Mouse (Mus musculus): ENCODE results near the gene Prr5. TPM values are rescaled to one million over a fixed set of nuclear protein-coding genes. Genes with fewer than 3 reads are reported as not detected.
"Not testable (repeated sequence)": the region's sequence is repeated elsewhere in the genome, so short reads cannot be mapped to it uniquely, and the experiment has no call there.

The Prr5 gene
- total RNA-seq, 4 experiments from 2014 or later, result 11.0 to 14.2 (median 13.6) TPM

DNA sequence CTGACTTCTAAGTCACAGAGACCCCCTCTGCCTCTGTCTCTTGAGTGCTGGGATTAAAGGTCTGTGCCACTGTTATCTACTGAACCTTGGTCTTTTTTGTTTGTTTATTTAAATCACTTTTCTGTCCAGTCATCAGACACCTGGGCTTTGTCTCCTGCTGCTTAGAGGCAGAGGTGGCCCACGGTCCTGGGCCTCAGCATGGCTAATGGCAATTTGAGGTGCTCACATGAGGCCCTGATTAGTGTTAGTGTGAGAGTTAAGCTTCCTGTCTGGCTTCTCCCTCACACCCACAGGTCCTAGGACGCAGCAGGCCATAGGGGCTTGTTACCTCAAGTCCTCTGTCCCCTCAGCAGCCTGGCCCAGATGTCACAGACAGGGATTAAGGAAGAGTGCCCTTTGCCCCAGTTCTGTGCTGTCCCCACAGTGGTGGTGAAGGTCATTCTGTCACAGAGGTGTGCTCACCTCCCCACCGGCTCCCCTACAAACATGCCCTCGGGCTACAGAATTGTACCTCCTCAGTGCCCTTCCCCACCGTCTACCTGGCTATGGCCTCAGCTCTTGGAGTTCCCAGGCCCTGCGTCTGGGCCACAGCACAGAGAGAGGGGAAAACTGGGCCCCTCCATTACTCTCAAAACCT is 37.7 kb downstream of the Prr5 start:
- DNase-seq (ENCODE audit: low spot score in 2 of 2), result no peak

DNA sequence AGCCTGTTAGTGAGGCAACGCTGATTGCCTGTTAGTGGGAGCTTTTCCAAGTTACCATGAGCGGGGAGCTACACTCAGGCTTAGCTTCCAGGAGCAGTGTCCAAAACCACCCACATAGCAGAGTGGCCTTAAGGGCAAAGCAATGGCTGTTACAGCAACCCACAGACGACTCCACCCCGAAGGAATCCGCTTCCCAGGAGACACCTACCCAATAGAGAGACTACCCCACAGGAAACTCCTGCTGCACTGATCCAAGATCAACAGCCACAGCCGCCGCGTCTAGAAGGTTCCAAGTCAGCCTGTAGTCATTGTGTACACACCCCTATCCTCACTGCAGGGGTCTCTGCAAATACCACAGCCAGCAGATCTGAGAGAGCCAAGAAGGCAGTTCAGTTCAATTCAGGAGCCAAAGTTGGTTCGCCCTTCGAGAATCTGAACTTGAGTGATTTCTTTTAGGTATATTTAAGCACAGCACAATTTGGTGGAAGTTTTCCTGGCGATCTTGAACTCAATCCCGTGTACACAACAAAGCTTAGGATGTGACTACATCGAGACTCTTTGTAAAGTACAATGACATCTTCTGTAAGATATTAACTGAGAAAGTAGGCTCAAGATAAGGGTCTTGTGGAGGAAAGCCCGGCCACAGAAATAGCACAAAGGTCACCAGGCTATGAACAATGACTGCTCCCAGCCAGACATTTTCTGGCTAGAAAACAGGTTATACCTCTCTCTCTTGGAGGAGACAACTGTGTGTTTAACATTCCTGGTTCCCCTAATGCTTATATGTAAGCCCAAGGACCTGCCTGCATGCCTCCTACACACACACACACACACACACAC is 43.4 kb downstream of the Prr5 start:
- DNase-seq (ENCODE audit: low spot score in 2 of 2), result no peak

DNA sequence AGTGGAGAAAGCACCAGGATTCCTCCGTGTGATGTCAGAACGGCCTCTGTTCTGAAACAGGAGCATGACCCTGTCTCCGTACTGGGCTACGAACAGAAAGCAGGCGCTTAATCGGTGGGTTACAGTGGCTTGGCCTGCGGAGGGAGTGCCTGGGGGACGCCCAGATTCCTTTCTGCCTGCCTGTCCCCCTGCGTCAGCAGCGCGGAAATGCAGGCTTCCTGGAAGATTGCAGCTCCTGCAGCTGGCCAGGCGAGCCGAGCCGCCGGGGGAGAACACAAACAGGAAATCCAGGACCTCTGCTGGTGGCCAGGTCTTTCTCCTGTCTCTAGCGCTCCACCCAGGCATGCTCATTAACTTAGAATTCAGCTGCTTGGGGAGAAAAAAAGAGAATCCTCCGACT is 45.3 kb downstream of the Prr5 start:
- DNase-seq (ENCODE audit: low spot score in 2 of 2), result no peak

DNA sequence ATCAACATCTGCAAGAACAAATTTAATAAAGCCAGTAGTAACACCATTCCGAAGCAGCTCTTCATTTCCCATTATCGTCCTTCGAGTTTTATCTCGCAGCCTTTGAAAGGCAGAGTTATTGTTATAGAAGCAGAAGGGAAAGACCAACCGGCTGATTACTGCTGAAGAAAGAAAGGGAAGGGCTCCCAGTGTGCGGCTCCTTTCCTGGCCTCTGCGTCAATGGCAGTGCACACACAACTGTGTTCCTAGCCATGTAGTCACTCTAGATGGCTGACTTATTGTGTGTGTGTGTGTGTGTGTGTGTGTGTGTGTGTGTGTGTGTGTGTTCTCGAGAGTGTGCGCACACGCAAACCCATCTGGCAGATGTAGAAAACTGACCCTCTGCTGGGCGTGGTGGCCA is 45.7 kb downstream of the Prr5 start:
- no peak for DNase-seq (ENCODE audit: low spot score in 2 of 2)

DNA sequence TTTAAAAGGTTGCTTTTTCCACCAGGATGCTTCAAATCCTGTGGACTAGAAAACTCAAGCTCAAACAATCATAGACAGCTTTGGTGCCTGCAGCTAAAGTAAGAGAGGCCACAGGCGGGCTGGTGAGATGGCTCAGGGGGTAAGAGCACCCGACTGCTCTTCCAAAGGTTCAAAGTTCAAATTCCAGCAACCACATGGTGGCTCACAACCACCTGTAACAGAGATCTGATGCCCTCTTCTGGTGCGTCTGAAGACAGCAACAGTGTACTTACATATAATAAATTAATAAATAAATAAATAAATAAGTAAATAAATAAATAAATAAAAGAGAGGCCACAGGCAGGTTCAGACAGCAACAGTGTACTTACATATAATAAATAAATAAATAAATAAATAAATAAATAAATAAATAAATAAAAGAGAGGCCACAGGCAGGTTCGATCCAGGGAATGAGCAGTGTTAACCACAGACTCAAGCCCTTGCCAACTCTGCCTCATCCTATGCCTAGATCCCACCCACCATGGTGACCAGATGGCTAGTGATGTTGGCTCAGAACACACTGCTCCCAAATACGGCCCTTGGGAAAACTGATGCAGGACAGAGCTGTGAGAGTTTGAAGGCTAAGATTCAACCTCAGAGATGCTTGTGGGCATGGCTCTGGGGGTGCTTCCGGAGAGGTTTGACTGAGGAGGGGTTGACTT is 48.3 kb downstream of the Prr5 start:
- DNase-seq (ENCODE audit: low spot score in 2 of 2), result not testable (repeated sequence)

DNA sequence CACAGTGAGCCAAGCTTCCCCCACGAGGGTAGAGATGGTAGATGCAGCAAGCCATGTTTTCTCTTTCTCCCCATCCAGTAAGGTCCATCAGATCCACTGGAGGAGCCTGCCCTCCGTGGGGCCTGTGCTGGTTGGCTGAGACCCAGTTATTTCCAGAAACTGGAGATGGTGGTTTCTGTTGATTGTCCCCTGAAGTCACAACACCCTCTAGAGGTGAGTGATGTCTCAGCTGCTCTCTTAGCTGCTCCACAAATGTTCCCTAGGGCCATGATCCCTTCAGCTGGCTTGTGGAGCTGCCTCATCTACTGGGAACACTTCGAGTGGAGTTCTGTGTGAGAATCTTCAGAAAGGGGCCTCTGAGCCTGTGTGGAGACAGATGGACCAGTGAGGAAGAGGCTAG is 49.4 kb downstream of the Prr5 start:
- no peak for DNase-seq (ENCODE audit: low spot score in 2 of 2)

DNA sequence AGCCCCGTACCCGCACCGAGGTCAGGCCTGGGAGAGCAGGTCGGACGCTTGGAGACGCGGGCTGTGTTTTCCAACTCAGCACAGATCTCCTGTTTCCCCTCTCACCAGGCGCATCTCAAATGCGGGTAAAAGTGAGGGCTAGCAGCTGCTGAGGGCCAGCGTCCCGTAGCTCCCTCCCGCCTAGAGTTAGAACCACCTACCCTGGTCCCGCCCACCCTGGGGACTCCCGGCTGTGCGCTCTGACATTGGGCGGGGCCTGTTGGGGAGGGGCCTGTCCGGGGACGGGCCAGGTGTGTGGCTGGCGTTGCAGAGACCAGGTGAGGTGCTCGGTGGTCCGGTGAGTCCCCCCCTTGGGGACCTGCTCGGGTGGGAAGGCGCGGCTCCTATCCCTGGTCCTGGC is 50.4 kb downstream of the Prr5 start, which contains the start of gene Arhgap8:
Arhgap8 (plus strand) TSS at position 262 of the 400 bp plus-strand sequence.
- no peak for DNase-seq (ENCODE audit: low spot score in 2 of 2)

DNA sequence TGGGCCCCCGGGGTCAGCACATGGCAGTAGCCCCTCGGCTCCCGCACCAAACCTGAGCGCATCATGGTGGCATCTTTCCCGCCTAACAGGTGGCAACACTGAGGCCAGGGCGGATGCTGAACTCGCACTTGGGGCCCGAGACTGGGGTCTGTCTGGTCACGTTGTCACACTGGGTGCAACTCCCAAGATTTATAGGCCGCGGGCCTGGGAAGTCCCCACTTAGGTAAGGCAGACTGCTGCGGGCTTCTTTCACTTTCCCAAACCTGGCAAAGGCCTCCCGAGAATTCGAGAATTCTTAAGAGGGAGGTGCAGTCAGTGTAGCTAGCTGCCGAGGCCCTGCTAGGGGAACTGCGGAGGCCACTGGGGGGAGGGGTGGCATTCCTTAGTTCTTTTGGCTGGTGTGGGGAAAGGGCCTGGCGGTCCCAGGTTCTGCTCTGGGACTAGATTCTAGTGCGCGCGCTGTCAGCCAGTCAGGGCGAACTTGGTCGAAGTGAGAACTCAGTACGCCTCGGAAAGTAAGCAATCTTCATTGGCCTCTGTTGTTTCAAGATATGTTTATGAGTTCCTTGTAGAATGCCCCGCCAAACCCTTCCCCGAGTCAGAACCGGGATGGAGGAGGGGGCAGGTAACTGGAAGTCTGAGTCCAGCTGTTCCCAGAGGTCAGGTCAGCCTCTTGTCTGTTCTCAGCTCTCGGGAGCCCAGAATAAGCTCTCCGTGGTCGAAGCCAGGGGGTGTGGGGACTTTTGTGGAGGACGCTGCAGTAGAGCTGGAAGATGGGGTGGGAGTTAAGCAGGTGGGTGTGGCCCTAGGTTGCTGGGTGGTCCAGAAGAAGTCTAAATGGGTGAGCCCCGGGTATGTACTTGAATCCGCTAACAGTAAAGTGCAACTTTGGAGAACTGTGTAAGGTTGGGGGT is 51.1 kb downstream of the Prr5 start:
- no peak for DNase-seq (ENCODE audit: low spot score in 2 of 2)

DNA sequence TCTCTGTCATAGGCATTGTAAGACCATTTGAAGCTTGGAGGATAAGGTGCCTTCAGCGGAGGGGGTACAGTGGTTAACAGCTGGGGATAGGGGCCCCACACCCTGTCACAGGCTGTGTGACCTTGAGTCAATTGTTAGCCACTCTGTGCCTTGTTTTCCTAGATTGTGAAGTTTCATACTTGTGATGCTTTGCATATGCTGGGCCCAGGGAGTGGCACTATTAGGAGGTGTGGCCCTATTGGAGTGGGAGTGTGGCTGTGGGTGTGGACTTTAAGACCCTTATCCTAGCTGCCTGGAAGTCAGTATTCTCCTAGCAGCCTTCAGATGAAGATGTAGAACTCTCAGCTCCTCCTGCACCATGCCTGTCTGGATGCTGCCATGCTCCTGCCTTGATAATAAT is 54.2 kb downstream of the Prr5 start:
- not testable (repeated sequence) for DNase-seq (ENCODE audit: low spot score in 2 of 2)

DNA sequence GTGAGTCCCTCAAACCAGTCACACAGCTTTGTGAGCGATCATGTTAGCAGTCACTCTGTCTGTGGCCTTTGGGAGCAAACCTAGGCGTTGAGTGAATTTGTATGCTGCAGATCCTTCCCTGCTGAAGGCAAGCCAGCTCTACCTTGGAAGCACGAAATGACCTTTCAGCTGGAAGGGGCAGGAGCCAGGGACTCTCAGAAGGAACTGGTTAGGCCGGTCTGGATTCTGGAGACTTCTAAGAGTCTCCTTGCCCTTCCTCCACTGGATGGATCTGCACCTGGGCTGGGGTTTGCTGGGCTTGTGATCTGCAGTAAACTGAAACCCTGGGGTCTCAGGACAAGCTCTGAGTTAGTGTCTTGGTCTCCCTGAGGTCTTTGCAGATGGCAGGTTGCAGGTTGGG is 54.8 kb downstream of the Prr5 start:
- no peak for DNase-seq (ENCODE audit: low spot score in 2 of 2)

DNA sequence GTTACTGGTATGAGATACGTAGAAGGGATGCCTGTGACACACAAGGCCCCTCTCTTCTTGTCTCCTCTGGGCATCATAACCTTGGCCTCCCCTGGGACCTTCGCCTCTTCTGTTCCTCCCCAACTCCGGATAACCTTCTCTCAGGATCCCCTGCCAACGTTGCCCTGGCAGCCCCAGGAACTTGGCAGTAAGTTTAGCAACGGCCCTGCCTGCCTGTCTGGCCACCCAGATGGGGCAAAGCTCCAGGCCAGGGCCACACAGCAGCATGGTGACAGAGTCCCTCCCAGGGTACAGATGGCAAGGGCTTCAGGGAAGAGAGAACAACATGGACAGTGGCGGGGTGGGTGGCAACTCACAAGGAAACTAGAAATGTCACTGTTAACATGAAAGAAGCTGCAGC is 60.3 kb downstream of the Prr5 start:
- peak; percentile 32 to 33 for DNase-seq (ENCODE audit: low spot score in 2 of 2)

DNA sequence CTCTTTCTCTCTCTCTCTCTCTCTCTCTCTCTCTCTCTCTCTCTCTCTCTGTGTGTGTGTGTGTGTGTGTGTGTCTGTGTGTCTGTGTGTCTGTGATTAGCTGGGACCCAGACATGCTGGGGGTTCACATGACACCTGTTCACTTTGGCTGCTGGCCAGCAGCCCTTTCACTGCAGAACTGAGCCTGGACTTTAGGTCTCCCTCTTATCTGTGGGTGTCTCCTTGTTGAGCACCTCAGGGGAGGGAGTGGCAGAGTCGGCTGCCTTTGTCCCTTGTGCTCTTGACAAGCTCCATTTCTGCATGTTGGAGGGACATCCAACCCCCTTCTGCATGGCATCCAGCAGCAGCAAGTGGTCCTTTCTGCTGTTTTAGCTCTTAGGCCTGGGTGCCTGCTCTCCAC is 61.5 kb downstream of the Prr5 start:
- no peak for DNase-seq (ENCODE audit: low spot score in 2 of 2)

DNA sequence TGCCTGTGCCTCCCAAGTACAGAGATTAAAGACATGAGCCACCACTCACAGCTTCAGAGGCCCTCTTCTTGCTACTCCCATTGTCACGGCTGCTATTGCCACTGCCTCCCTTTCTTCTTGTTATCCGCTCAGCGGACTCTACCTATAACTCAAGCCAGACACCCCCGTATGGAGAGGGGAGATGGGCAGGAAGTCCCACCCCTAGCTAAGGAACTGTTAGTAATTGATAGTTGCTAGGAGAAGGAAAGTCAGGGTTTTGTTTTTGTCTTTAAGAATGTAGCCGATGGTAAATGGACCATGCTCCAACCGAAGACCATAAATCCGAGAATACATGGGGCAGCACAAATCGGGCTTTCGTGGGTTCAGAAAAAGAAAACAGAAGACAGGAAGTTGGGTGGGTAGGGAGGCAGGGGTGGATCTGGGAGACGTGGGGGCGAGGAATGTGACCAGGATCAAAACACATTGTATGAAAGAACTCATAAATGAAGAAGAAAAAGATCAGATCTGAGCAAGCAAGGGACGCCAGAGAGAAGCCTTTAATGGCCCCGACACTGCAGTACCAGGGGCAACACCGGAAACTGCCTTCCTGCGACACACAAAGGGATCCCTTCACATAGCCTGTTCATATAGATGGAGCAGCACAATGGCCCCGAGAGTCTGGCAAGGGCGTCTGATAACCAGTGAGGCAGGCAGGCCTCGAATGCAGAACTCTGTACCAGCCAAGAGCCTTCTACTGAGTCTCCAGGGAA is 62.4 kb downstream of the Prr5 start:
- DNase-seq (ENCODE audit: low spot score in 2 of 2), result no peak

DNA sequence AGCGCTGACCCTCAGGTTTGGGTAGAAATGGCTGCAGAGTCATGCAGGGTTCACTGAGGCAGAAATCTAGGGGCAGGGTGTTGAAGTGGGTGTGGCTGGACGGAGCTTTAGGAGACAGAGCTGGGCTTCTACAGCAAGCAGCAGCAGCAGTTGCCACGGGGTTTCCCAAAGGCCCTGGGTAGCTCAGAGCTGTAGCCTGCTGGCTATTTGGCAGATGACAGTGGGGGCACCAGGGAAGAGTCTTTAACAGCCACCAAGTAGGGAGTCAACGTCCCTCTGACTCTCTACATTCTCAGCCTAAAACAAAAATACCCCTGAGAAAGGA is 63.0 kb downstream of the Prr5 start:
- no peak for DNase-seq (ENCODE audit: low spot score in 2 of 2)

DNA sequence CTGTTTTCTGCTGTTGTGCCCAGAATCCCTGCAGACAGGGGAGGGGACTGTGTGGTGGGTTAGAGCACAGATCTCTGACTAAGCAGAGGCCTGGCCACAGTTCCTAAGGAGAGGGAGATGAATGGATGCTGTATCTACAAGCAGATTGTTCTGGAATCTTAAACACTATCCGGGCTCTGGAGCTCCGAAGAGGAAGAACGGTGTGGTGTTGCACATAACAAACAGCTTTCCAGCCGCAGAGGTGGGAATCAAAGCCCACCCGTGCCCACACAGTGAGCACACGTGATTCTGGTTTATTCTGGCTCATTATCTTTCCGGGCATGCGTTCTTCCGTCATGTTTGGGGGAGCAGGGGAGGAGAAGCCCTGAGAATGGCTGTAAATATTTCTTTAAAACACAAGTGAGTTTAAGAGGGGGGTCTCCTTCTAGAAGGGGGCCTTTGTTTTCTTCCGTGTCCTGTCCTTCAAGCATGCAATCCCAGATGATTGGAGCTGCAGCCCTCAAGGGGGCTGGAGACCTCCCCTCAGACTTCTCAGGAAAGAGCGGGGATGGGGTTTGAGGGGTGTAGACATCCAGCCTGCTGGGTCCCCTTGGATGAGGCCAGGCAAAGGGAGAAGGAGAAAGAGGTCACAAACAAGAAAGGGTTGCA is 67.0 kb downstream of the Prr5 start:
- no peak for DNase-seq (ENCODE audit: low spot score in 2 of 2)

DNA sequence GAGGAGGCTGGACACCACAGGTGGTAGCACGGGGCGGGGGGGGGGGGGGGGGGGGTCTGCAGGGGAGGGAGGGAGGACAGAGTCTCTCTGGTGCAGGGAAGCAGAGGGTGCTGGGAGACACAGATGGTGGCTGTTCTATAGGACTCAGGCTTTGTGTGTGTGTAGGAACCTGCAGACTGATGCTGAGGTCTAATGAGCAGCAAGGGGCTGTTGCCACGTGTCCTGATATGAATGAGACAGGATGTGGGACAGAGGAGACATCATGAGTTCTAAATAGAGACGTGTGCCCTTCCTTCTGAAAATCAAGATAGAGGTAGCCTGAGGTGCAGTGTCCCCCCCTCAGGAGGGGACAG is 67.5 kb downstream of the Prr5 start:
- DNase-seq (ENCODE audit: low spot score in 2 of 2), result no peak

DNA sequence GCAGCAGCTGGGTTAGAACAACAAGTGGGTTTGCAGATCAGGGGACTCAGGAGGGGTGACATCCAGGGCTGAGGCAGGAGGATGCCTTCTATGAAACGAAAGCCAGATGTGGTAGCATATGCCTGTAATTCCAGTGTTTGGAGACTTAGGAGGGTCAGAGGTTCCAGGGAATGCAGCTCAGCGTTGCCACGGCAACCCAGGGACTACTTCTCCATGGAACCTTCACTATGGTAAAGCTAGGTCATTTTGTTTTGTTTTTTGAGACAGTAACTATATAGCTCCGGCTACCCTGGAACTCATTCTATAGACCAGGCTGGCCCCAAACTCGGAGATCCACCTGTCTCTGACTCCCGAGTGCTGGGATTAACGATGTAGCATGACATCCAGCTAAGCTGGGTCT is 68.8 kb downstream of the Prr5 start:
- no peak for DNase-seq (ENCODE audit: low spot score in 2 of 2)

DNA sequence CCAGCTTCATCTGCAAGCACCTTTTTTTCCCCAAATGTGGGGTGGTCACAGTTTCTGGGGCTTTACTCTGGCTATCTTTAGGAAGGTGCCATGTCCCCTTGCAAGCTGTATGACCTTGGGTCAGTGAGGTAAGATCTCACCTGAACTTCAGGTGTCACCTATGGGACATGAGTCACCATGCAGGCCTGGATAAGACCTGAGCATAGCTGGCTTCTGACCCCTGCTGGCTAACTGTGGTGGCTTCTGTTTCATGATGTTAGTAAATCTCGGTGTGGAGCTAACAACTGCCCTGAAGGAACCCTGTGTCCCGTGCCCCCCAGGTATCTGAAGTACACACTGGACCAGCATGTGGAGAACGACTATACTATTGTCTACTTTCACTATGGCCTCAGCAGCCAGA is 72.2 kb downstream of the Prr5 start:
- no peak for DNase-seq (ENCODE audit: low spot score in 2 of 2)

DNA sequence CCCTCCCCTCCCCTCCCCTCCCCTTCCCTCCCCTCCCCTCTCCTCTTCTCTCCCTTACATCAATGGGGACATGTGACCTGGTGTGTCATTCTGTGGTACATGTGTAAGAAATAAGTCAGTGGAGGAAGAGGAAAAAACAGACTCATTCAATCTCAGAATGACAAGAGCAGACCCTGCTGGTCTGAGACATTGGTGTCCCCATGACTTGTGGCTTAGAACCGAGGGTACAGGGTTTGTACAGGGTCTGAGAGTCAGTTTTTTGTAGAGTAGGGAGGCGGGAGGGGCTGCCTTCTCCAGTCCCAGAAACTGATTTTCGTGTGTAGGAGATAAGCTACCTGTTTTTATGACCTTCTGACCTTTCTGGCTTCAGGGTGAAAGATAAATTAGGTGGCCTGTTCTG is 73.9 kb downstream of the Prr5 start:
- DNase-seq (ENCODE audit: low spot score in 2 of 2), result no peak

DNA sequence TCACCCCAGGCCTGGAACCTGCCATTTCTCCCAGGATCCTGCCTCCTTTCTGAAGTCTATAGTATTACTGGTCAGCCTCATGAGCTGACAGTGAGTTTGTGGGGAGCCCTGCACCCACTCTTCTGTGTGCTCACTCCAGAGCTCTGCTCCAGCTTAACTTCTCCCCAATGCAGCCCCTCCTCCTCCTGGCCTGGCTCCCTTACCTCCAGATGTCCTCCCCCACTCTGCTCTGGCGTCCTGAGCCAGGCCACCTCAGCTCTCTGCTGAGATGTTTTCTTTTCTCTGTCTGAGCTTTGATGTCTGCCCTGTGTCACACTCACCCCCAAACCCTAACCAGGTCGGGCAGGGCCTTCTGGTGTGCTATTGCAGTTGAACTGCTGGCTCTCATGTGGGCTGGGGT is 74.9 kb downstream of the Prr5 start:
- DNase-seq (ENCODE audit: low spot score in 2 of 2), result no peak
